Mouse (Mus musculus): ENCODE measurements around the gene Nup107. TPM values are rescaled to one million over a fixed set of nuclear protein-coding genes. Genes with fewer than 3 reads are reported as not detected.
"Not testable (repeated sequence)": the region's sequence is repeated elsewhere in the genome, so short reads cannot be mapped to it uniquely, and the experiment has no call there.

Gene Nup107
- polyA plus RNA-seq, 1 experiment from 2014 or later, result 39.1 TPM

GRCm38 (mm10) chr10:117750529-117751281, 41.8 kb downstream of the Nup107 start:
- Histone ChIP-seq H3K4me1 (replicated peaks; ENCODE audit: control insufficient read depth, insufficient read depth, low read length) (no peaks in the 10 kb centered on the region), H3K9ac (no peak overlapping the region), H3K36me3 (replicated peaks; ENCODE audit: control insufficient read depth, insufficient read depth) (peaks cover 51% of the 10 kb centered on the region), H3K27me3 (ENCODE audit: control insufficient read depth, insufficient read depth, low read length) (no peaks in the 10 kb centered on the region), H3K9me3 (ENCODE audit: control insufficient read depth, low read length) (no peaks in the 10 kb centered on the region), H3K27ac (no peak overlapping the region), H3K4me2 (replicated peaks) (no peak overlapping the region), H3K4me3 (replicated peaks; ENCODE audit: low read length) (no peak overlapping the region)
- 98% methylated on average over 5 of the region's 5 CpGs for WGBS
- DNase-seq (ENCODE audit: low spot score) (no peak), ATAC-seq (ENCODE audit: low FRiP score) (no peak)

DNA sequence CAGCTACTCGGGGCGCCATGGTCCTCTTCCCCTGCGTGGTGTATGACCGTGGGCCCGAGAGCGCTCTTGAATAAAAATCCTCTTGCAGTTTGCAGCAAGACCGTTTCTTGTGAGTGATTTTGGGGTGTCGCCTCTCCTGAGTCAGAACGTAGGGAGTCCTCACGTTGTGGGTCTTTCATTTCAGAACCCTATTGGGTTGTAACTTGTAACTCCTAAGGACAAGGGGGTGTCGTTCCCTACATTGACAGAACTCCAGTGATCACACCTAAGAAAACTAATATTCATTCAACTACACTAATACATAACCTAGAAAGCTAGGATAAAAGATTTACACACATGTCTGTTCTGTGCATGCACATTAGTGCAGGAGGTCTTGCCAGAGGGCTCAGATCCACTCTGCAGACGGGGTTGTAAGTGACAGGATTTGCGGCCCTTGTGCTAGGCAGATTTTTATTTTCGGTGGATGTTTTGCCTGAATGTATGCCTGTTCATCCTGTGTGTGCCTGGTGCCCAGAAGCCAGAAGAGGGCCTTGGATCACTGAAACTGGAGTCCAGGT, 42.6 kb downstream of the Nup107 start:
- DNase-seq (ENCODE audit: low spot score) (no peak), ATAC-seq (ENCODE audit: low FRiP score) (no peak)
- 94% methylated on average over 14 of the region's 14 CpGs for WGBS
- Histone ChIP-seq H3K9me3 (ENCODE audit: control insufficient read depth, low read length) (no peaks in the 10 kb centered on the region), H3K27ac (no peak overlapping the region), H3K36me3 (replicated peaks; ENCODE audit: control insufficient read depth, insufficient read depth) (peaks cover 42% of the 10 kb centered on the region), H3K9ac (no peak overlapping the region), H3K4me2 (replicated peaks) (no peak overlapping the region), H3K4me3 (replicated peaks; ENCODE audit: low read length) (no peak overlapping the region), H3K27me3 (ENCODE audit: control insufficient read depth, insufficient read depth, low read length) (no peaks in the 10 kb centered on the region), H3K4me1 (replicated peaks; ENCODE audit: control insufficient read depth, insufficient read depth, low read length) (peaks cover 4% of the 10 kb centered on the region)

DNA sequence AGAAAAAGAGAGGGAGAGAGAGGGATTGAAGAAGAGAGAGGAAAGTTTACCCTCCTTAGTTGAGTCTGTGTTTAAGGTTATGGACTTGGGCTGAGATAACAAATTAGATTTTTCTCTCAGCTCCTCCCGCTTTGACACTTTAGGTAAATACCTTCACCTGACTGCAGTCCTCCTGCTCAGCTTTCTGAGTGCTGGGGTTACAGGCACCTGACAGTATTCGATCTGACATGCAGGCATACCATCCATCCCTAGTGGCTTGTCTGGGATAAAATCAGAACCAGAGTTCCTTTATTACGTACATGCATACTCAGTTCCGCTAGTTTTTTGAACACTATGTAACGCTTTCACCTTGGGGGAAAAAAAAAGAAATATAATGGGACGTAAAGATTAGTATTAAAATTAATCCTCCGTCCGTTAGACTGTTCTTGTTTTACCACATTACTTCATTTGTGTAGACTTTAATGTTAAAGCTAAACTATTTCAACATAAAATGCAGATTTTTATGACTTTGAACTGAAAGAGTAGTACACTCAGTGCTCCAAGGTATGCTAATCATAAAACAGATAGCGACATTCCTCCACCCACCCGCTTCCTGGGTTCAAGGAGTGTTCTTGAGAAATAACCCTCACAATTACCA, 43.3 kb downstream of the Nup107 start:
- Histone ChIP-seq H3K9ac (no peak overlapping the region), H3K4me2 (replicated peaks) (no peak overlapping the region), H3K4me1 (replicated peaks; ENCODE audit: control insufficient read depth, insufficient read depth, low read length) (peaks cover 11% of the 10 kb centered on the region), H3K36me3 (replicated peaks; ENCODE audit: control insufficient read depth, insufficient read depth) (peaks cover 38% of the 10 kb centered on the region), H3K4me3 (replicated peaks; ENCODE audit: low read length) (no peak overlapping the region), H3K27me3 (ENCODE audit: control insufficient read depth, insufficient read depth, low read length) (no peaks in the 10 kb centered on the region), H3K9me3 (ENCODE audit: control insufficient read depth, low read length) (no peaks in the 10 kb centered on the region), H3K27ac (no peak overlapping the region)
- DNase-seq (ENCODE audit: low spot score) (no peak), ATAC-seq (ENCODE audit: low FRiP score) (no peak)
- WGBS, result over 99% methylated on average over 10 of the region's 10 CpGs

- Histone ChIP-seq H3K36me3 (replicated peaks; ENCODE audit: control insufficient read depth, insufficient read depth) (peaks cover 40% of the 10 kb centered on the region), H3K4me2 (replicated peaks) (no peak overlapping the region), H3K27me3 (ENCODE audit: control insufficient read depth, insufficient read depth, low read length) (no peaks in the 10 kb centered on the region), H3K9ac (no peak overlapping the region), H3K4me3 (replicated peaks; ENCODE audit: low read length) (no peak overlapping the region), H3K4me1 (replicated peaks; ENCODE audit: control insufficient read depth, insufficient read depth, low read length) (peaks cover 18% of the 10 kb centered on the region), H3K9me3 (ENCODE audit: control insufficient read depth, low read length) (no peaks in the 10 kb centered on the region), H3K27ac (no peak overlapping the region)
- ATAC-seq (ENCODE audit: low FRiP score) (no peak), DNase-seq (ENCODE audit: low spot score) (no peak)
- 90% methylated on average over 10 of the region's 10 CpGs for WGBS
Observed at GRCm38 (mm10) chr10:117748276-117749049, 44.0 kb downstream of the Nup107 start.

DNA sequence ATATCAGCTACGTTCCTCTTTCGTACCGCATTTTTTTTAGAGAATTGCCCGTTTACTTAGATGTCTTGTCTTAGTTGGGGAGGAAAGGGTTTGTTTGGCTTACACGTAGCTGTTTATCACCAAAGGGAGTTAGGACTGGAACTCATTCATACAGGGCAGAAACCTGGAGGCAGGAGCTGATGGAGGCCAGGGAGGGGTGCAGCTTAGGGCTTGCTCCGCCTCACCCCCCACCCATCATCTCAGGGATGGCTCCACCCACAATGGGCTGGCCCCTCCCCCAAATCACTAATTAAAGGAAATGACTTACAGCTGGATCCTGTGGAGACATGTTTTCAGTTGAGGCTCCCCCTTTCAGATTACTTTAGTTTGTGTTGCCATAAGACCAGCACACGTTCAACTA, 44.8 kb downstream of the Nup107 start:
- H3K9ac ChIP-seq, result no peak overlapping the region
- H3K27ac ChIP-seq, result no peak overlapping the region
- no peak overlapping the region for H3K4me2 ChIP-seq (replicated peaks)
- H3K4me3 ChIP-seq (replicated peaks; ENCODE audit: low read length), result no peak overlapping the region
- 95% methylated on average over 7 of the region's 7 CpGs for WGBS
- H3K9me3 ChIP-seq (ENCODE audit: control insufficient read depth, low read length), result no peaks in the 10 kb centered on the region
- peaks cover 21% of the 10 kb centered on the region for H3K4me1 ChIP-seq (replicated peaks; ENCODE audit: control insufficient read depth, insufficient read depth, low read length)
- no peak for DNase-seq (ENCODE audit: low spot score)
- no peaks in the 10 kb centered on the region for H3K27me3 ChIP-seq (ENCODE audit: control insufficient read depth, insufficient read depth, low read length)
- H3K36me3 ChIP-seq (replicated peaks; ENCODE audit: control insufficient read depth, insufficient read depth), result peaks cover 41% of the 10 kb centered on the region
- no peak for ATAC-seq (ENCODE audit: low FRiP score)

DNA sequence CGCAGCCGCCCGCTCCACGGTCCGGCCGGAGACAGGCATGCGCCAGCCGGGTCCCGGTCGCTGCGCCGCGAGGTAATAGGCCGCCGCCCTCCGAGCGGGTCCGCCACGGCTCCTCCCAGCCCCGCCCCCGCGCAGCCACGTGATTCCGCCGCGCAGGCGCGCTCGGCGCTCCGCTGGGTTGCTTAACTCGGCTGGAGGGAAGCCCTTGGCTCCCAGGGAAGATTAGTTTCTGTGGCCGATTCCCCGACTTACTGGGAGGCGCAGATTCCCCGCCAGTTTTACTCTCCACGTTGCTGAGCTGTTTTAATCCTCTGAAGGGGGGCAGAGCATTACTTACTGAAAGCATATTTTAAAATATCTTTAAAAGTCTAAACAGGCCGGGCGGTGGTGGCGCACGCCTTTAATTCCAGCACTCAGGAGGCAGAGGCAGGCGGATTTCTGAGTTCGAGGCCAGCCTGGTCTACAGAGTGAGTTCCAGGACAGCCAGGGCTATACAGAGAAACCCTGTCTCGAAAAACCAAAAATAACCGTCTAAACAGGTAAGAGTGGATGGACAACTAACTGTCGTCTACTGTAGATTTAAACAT, 46.1 kb downstream of the Nup107 start, which contains the start of gene Slc35e3:
Gene Slc35e3 (minus strand): TSS at position 69 of the 587 bp plus-strand sequence.
- Histone ChIP-seq H3K4me3 (replicated peaks; ENCODE audit: low read length) (peak within 1 kb of the TSS; percentile 57), H3K9me3 (ENCODE audit: control insufficient read depth, low read length) (no peaks in the 10 kb centered on the region), H3K27ac (0 out of 2 replicates have a peak within 1 kb of the TSS, but pooled peaks have one; percentile 21), H3K4me2 (replicated peaks) (peak within 1 kb of the TSS; percentile 83), H3K9ac (peak within 1 kb of the TSS; percentile 69), H3K27me3 (ENCODE audit: control insufficient read depth, insufficient read depth, low read length) (no peaks in the 10 kb centered on the region), H3K36me3 (replicated peaks; ENCODE audit: control insufficient read depth, insufficient read depth) (peaks cover 36% of the 10 kb centered on the region), H3K4me1 (replicated peaks; ENCODE audit: control insufficient read depth, insufficient read depth, low read length) (peaks cover 21% of the 10 kb centered on the region)
- DNase-seq (ENCODE audit: low spot score) (peak; percentile 94), ATAC-seq (ENCODE audit: low FRiP score) (peak; percentile 97)
- 19% methylated on average over 33 of the region's 46 CpGs for WGBS

DNA sequence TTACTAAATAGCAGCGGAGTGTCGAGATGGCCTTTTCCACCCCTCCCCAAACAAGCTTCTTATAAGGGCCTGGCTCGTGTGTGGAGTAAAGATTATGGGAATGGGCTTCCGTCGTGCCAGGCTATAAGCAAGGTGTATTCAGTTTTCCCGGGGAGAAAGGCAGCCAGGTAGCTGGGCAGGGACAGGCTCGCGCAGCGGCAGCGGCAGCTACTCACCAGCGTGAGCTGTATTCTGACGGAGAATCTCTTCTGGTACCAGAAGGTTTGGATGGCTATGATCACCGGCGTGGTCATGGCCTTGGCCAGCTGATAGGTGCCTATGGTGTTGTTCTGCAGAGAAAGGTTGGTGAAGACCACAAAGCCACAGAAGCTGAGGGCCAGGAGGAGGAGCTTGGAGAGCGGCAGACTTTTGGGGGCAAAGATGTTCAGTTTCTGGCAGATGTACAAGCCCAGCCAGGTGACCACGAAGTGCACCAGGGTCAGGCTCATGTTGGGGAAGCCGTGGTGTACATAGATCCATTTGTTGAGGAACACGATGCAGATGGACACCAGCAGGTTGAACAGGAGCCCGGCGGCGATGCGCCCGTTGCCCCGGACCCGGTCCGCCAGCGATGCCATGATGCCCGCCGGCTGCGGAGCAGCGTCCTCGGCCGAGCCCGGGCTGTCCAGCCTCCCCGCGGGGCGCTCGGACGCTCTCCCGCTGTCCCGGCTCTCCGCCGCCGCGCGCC, 46.8 kb downstream of the Nup107 start:
- peak overlapping the region; percentile 69 for H3K9ac ChIP-seq
- not testable (repeated sequence) for DNase-seq (ENCODE audit: low spot score); H3K27me3 ChIP-seq (ENCODE audit: control insufficient read depth, insufficient read depth, low read length); H3K9me3 ChIP-seq (ENCODE audit: control insufficient read depth, low read length)
- peaks cover 21% of the 10 kb centered on the region for H3K4me1 ChIP-seq (replicated peaks; ENCODE audit: control insufficient read depth, insufficient read depth, low read length)
- 0 out of 2 replicates have a peak overlapping the region, but pooled peaks have one; percentile 21 for H3K27ac ChIP-seq
- H3K4me3 ChIP-seq (replicated peaks; ENCODE audit: low read length), result peak overlapping the region; percentile 57
- peak overlapping the region; percentile 83 for H3K4me2 ChIP-seq (replicated peaks)
- peak; percentile 9; the same call in 1 of the 2 replicates for ATAC-seq (ENCODE audit: low FRiP score)
- peaks cover 36% of the 10 kb centered on the region for H3K36me3 ChIP-seq (replicated peaks; ENCODE audit: control insufficient read depth, insufficient read depth)
- under 1% methylated on average over 14 of the region's 46 CpGs for WGBS

DNA sequence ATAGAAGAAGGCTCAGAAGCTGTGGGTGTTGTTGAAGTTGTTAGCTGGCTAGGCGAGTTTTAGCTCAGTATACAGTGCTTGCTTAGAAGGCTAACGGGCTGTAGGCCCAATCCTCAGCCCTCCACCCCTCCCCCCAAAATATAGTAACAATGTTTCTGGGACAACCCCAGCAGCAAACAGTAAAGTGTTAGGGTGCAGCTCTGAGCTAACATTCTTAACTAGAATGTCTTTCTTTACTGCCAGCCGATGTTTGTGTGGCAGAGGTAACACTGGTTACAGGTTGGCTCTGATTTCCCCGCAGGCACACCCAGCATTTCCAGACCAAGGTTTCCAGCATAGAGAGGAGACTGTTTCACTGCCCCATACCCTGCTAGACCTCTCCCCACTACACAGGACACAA, 48.6 kb downstream of the Nup107 start:
- ATAC-seq (ENCODE audit: low FRiP score) (no peak), DNase-seq (ENCODE audit: low spot score) (no peak)
- H3K4me3 ChIP-seq (replicated peaks; ENCODE audit: low read length), result no peak overlapping the region
- no peaks in the 10 kb centered on the region for H3K9me3 ChIP-seq (ENCODE audit: control insufficient read depth, low read length)
- peaks cover 21% of the 10 kb centered on the region for H3K4me1 ChIP-seq (replicated peaks; ENCODE audit: control insufficient read depth, insufficient read depth, low read length)
- 86% methylated on average over 4 of the region's 4 CpGs for WGBS
- no peak overlapping the region for H3K9ac ChIP-seq
- H3K4me2 ChIP-seq (replicated peaks), result peak overlapping the region; percentile 83
- H3K27me3 ChIP-seq (ENCODE audit: control insufficient read depth, insufficient read depth, low read length), result no peaks in the 10 kb centered on the region
- peaks cover 42% of the 10 kb centered on the region for H3K36me3 ChIP-seq (replicated peaks; ENCODE audit: control insufficient read depth, insufficient read depth)
- no peak overlapping the region for H3K27ac ChIP-seq
